Mouse (Mus musculus): ENCODE measurements around the gene Fam3c. TPM values are rescaled to one million over a fixed set of nuclear protein-coding genes. Genes with fewer than 3 reads are reported as not detected.

The Fam3c gene
- total RNA-seq, 2 experiments from 2014 or later: 20.2 to 51.0 TPM

Other genes starting within 250 kb of the Fam3c start
- not detected in 2 replicates for gene Wnt16, start 68.0 kb downstream of the Fam3c start, total RNA-seq (2015)
- gene Wnt16, start 68.0 kb downstream of the Fam3c start, total RNA-seq (2017): not detected in 2 replicates

All from megakaryocyte progenitor cell, adult 5-6 weeks (primary cell).